Mouse (Mus musculus) brain, embryonic 14.5 days (tissue): Measurements from ENCODE around the gene Nfasc. TPM values are rescaled to one million over a fixed set of nuclear protein-coding genes. Genes with fewer than 3 reads are reported as not detected.

Experiments used
- DNase-seq: peaks from one replicate; pipeline ENCODE4 v3.0.0-alpha.2; 2011; ENCODE audit warnings: low read depth
- CTCF ChIP-seq: fragments of 200-500 bp; IDR thresholded peaks from 2 replicates; pipeline ENCODE4 v1.5.1; 2012; ENCODE audit warnings: inconsistent platforms, mild to moderate bottlenecking, moderate library complexity, borderline replicate concordance; ENCODE audit not compliant: insufficient read depth, insufficient read length; ENCODE audit errors: extremely low read depth
- POLR2A ChIP-seq: fragments of 200-500 bp; IDR thresholded peaks from 2 replicates; pipeline ENCODE4 v1.6.1; 2012; ENCODE audit warnings: mild to moderate bottlenecking, inconsistent platforms, borderline replicate concordance; ENCODE audit not compliant: poor library complexity, insufficient read depth, insufficient read length, severe bottlenecking; ENCODE audit errors: extremely low read depth
- polyA plus RNA-seq: library from polyadenylated mRNA; depleted of rRNA; stranded (reverse); fragments of >200 nt; gene quantifications from 2 replicates; pipeline ENCODE4 v1.2.3, GENCODE M21; 2012

Nfasc gene
- polyA plus RNA-seq, 1 experiment = 65.9 TPM

DNA sequence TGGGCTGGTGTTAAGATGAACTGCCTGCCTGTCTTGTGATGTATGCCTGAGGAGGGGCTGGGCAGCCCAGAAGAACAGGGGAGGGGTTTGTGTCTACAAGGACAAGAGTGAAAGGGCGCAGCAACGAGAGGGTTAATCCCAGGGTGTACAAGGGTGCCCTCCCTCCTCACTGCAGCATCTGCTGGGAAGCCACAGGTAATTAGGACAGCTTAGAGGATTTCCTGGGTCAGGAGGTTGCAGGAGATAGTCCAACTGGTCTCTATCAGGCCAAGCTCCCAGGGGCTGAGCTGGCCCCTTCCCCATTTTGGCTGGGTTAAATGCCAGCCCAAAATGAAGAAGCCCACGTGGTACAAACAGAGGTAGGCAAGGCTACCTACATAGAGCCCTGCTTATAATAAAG, 20.3 kb downstream of the Nfasc start:
- DNase-seq = no peak
- TF ChIP-seq POLR2A (no peak), CTCF (no peak)

DNA sequence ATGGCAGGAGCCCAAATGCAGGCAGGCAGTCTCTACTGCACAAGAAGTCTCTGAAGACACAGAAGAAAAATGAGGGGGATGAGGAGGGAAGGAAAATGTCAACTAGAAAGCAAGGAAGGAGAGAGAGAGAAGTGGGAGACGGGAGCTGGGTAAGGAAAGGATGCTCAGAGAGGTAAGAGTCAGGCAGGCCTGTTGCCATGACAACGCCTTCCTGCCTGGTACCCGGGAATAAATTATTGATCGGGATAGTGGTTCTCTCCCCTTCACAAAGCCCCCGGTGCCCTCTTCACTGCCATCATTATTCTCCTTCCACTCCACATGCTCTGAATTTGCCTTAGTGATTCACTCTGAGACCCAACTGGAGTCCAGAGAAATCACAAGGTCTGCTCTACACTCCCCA, 23.4 kb downstream of the Nfasc start:
- DNase-seq = peak; percentile 85
- TF ChIP-seq CTCF = no peak
- TF ChIP-seq POLR2A = no peak

DNA sequence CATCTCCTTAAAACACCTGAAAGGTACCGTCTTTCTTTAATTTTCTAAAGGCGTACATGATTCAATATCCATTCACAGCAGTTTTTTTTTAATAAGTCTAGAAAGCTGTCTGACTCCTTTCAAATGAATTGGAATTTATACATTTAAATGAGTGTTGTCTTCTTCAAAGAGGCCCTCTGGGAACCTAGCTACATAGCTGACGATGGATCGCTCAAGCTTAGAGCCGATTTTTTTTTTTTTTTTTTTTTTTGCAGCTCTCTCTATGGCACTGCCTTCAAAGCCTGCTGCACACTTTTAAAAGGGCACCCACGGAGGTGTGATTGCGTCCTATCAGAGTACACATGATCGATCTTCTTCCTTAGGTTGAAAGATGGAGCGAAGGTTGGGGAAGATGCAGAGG, 26.6 kb downstream of the Nfasc start:
- no peak for TF ChIP-seq POLR2A
- TF ChIP-seq CTCF = no peak
- DNase-seq = peak; percentile 53

DNA sequence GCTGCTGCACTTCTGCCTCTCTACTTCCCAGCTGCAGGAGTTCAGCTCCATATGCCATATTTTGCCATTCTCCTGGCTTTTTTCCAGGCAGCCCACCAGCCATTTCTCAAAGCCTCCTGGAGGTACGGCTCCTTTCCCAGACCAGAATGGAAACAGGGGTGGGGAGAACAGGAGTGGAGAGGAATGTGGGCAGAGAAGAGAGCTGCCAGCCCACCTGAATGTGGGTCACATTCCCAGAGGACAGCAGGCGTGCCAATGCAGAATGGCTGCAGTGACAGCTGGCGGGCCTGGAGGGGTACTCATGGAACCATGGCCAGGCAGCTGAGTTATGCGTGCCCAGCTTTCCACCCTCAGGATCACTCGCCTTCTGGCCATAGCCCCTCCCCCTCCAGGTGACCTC, 32.2 kb downstream of the Nfasc start:
- DNase-seq = peak; percentile 64
- no peak for TF ChIP-seq POLR2A
- no peak for TF ChIP-seq CTCF

DNA sequence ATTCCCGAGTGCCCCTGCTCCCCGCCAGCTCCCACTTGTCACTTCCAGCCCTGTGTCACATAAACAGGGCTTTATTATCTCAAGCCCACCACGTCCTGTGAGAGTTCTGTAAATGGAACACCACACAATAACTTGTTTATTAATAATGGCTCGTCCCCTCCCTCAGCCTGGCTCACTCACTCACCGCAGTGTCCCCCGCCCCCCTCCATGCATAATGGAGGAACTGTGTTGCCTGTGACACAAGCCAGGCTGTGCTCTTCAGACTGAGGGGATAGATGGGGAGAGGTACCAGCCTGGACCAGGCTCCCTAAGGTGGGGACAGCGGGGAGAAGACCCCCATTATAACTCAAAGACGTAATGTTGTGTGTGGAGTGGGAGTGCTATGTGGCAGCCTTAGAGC, 34.3 kb downstream of the Nfasc start:
- TF ChIP-seq CTCF = no peak
- no peak for TF ChIP-seq POLR2A
- DNase-seq = no peak

DNA sequence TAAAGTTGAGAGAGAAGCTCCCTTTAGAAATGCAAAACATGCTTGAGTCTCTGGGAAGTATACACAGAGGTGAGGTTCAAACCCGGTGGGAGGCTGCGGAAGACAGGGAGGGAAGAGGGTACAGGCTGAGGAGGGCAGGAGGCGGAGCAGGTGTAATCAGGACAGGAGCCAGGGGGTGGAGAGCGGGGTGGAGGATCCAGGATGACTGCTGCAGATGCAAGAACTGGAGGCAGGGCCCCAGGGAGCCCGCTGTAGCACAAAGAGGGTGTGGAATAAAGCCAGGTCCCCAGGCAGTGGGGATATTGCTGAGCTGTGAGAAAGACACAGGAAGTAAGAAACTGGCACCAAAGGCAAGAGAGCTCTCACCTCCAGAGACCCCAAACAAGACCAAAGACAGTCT, 38.1 kb downstream of the Nfasc start:
- TF ChIP-seq POLR2A (no peak), CTCF (no peak)
- no peak for DNase-seq

DNA sequence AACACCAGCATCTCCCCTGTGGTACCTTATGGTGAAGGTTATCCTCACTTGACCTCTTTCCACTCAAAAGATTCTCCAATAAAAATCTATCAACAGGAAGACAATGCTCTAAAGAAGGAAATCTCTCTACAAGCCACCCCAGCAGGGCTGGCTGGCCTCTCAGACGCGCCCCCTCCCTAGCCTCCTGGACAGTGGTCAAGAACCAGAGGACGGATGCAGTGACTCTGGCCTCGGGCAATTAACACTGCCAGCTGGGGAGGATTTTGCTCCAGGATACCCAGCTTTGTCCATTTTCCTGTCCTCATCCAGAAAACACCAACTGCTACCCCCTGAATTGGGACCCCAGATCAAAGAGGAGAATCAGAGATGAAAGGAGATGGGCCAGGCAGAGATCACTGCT, 44.7 kb downstream of the Nfasc start:
- DNase-seq = no peak
- TF ChIP-seq CTCF (no peak), POLR2A (no peak)

DNA sequence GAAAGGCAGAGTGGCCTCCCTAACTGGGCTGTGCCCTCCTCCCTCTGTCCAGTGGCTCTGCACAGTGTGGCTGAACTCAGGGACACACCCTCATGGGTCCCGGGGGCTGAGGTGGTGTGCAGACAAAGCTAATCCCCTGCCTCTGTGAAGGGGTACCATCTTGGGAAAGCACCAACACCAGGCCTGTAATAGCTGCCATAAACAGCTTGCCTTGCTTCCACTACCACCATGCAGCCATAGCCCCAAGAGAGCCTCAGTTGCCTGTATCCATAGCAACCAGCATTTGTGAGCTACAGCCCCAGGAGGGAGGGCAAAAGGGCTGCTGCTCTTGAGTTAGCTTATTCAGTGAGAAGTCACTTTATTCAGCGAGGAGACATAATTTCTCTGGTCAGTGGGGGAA, 45.4 kb downstream of the Nfasc start:
- DNase-seq = peak; percentile 88
- TF ChIP-seq POLR2A (no peak), CTCF (no peak)

DNA sequence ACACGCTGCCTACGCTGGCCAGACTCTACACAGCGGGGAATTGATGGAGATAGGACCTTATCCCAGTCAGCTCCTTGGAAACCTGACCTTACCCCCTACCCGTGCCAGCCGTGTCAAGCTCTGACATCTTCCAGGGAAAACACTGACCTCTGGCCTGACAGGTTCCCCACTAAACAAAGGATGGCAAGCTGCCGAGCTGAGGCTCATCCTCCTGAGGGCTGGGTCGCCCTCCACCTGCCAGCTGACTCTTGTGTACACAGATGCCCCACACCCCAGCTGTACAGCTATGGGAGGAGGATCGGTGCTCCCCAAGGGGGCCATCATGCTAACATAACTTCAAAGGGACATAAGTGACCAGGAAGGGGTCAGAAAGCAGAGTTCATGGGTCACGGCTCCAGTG, 47.6 kb downstream of the Nfasc start:
- no peak for DNase-seq
- TF ChIP-seq CTCF (no peak), POLR2A (no peak)

DNA sequence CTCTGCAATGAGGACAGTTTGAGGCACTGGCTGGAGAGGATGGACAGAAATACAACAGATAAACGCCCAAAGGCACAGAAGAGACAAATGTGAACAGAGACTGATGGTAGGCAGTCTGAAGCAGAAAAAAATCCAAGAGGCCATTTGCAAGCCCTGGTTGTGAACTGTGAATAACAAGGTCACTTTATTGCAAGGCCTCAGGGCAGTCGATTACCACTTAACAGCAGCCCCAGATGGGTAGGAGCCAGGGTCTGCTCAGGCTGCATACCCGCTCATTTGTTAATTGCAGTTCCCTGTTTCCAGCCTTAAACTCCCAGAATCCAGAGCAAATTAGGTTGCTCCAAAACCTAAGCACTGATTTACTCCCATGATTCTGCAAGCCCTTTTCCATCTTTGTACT, 52.4 kb downstream of the Nfasc start:
- DNase-seq = peak; percentile 44
- TF ChIP-seq POLR2A (no peak), CTCF (no peak)

DNA sequence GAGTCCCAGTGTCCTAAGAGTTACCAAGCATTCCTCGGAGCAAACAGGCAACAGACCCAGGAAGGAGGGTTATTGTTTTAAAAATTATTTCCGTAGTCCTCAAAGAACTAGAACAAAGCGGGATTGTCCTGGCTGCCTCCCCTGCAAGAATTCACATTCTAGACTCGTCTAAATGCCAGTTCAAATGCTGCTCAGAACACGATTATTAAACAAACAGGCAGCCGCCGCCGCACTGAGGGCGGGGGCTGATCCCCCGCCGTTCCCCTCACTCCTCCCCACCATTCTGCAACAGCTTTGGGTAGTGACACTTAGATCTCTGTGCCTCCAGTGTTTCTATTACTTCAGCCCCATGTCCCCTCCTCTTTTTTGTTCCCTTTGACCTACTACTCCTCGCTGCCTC, 62.7 kb downstream of the Nfasc start:
- TF ChIP-seq POLR2A = no peak
- no peak for TF ChIP-seq CTCF
- peak; percentile 50 for DNase-seq

DNA sequence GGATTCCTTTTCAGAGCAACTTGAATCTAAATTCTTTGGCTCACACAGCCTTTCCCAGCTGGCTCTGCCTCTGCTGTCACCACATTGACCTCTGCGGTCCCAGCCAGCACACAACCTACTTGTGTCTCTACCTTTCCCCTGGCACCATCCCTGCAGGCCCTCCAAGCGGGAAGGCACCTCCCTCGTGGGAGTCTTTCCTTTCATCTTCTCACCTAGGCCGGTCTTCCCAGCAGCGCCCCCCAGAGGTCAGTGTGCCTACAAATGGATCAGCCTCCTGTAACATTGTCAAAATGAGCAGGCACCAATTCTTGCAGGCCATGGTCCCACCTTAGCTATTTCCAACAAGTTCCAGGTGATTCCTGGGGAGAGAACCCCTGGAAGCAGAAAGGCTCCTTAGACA, 63.5 kb downstream of the Nfasc start:
- TF ChIP-seq POLR2A (no peak), CTCF (peak; percentile 20; the same call in 1 of the 2 replicates)

DNA sequence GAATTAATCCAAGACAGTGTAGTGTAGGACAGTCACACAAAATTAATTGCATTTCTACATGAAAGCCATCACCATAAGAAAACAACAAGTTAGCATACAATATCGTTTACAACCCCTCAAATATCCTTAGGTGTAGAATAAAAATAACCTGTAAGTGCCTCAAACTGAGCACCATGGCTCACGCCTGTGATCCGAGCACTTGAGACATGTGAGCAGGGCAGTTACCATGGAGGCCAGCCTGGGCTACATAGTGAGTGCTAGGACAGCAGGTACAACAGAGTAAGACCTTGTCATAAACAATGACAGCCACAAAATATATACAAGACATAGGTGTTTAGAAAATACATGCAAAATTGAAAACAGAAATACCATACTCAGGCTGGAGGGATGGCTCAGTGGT, 68.9 kb downstream of the Nfasc start:
- TF ChIP-seq POLR2A (no peak), CTCF (no peak)
- DNase-seq = no peak

More for the DNA sequence above, 63.5 kb downstream of the Nfasc start:
- no peak for DNase-seq

DNA sequence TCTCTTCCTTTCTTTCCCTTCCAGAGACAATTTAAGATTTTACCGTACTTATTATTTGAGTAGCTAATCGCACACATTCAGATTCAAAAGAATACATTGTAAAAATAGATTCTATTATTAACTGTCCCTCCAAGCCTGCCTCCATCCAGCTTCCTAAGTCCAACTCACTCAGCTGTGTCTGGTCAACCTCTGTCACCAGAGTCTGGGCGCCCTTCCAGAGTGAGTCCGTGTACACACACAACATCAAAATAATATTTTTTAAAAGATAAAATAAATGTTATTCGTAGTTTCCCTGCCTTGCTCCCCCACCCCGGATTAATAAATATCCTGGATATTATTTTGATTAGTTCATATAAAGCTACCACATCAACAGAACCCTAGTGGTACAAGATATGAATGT, 72.4 kb downstream of the Nfasc start:
- DNase-seq = no peak
- TF ChIP-seq POLR2A (no peak), CTCF (no peak)
